Mouse (Mus musculus): Measurements from ENCODE around the gene Hist1h4i.

- TF ChIP-seq POLR2A (IDR thresholded peaks at IDR 0.05; ENCODE audit: borderline replicate concordance, extremely low read depth, insufficient read depth, insufficient read length, poor library complexity, severe bottlenecking), result no peak
- peak; percentile 94 for TF ChIP-seq CTCF (IDR thresholded peaks at IDR 0.05; ENCODE audit: borderline replicate concordance, extremely low read depth, insufficient read depth, insufficient read length)
Observed at GRCm38 (mm10) chr13:22028673-22029460, 12.3 kb downstream of the Hist1h4i start.

Measured in brain, embryonic 14.5 days (tissue).